Mouse (Mus musculus) kidney, adult 11 months (tissue): ENCODE results near the gene Foxc2.
A peak's percentile ranks its signal among the peaks of the same experiment; 100 is the strongest.

Source experiments
- DNase-seq: peaks from one replicate; pipeline ENCODE4 v3.0.0; 2022

The Foxc2 gene

GRCm38 (mm10) chr8:121152394-121152793 is 36.4 kb downstream of the Foxc2 start:
- no peak for DNase-seq

GRCm38 (mm10) chr8:121156990-121157491 is 41.1 kb downstream of the Foxc2 start:
- DNase-seq = no peak

- DNase-seq = no peak
Observed at GRCm38 (mm10) chr8:121158812-121159211, 42.8 kb downstream of the Foxc2 start.

GRCm38 (mm10) chr8:121161437-121161836 is 45.5 kb downstream of the Foxc2 start:
- DNase-seq = no peak

- no peak for DNase-seq
Observed at GRCm38 (mm10) chr8:121162413-121162812, 46.4 kb downstream of the Foxc2 start.

GRCm38 (mm10) chr8:121162906-121163695 is 47.1 kb downstream of the Foxc2 start:
- DNase-seq = no peak

- DNase-seq = peak; percentile 54
Observed at GRCm38 (mm10) chr8:121164017-121164469, 48.1 kb downstream of the Foxc2 start.

- DNase-seq = no peak
Observed at GRCm38 (mm10) chr8:121168033-121168432, 52.1 kb downstream of the Foxc2 start.
